Mouse (Mus musculus) regulatory T cell (primary cell): Measurements from ENCODE around the gene Nxph3.

Source experiments
- in situ Hi-C: fragments of 300-600 bp; cut with MboI, MseI; formaldehyde crosslinking; loops from one replicate; pipeline ENCODE4 v1.15.1; 2025; ENCODE audit warnings: high pct_unique_total_duplicates

Nxph3 gene

GRCm38 (mm10) chr11:95519299-95519698 is 4.9 kb upstream of the Nxph3 start:
- in situ Hi-C loops = loop anchor here (5.0 to 25.0 kb wide), 2 partner anchors 257 to 397 kb away; partner anchors contain the start of genes Dlx3 and Tac4

GRCm38 (mm10) chr11:95517162-95517561 is 2.8 kb upstream of the Nxph3 start:
- in situ Hi-C loops = loop anchor here (5.0 to 25.0 kb wide), 2 partner anchors 255 to 395 kb away; partner anchors contain the start of genes Dlx3 and Tac4

GRCm38 (mm10) chr11:95516491-95516911 is 2.1 kb upstream of the Nxph3 start:
- in situ Hi-C loops = loop anchor here (5.0 to 25.0 kb wide), 2 partner anchors 254 to 394 kb away; partner anchors contain the start of genes Dlx3 and Tac4

GRCm38 (mm10) chr11:95515376-95516323 is 1.3 kb upstream of the Nxph3 start:
- in situ Hi-C loops = loop anchor here (5.0 to 25.0 kb wide), 2 partner anchors 253 to 393 kb away; partner anchors contain the start of genes Dlx3 and Tac4

- in situ Hi-C loops = loop anchor here (25.0 kb wide), 1 partner anchor 251 kb away; the partner anchor contains the start of gene Tac4
Measured at GRCm38 (mm10) chr11:95513461-95514297, 691 bp downstream of the Nxph3 start.

- in situ Hi-C loops = loop anchor here (25.0 kb wide), 1 partner anchor 250 kb away; the partner anchor contains the start of gene Tac4
Measured at GRCm38 (mm10) chr11:95512383-95512782, 2.0 kb downstream of the Nxph3 start.

GRCm38 (mm10) chr11:95511919-95512318 is 2.5 kb downstream of the Nxph3 start:
- in situ Hi-C loops = loop anchor here (25.0 kb wide), 1 partner anchor 250 kb away; the partner anchor contains the start of gene Tac4

GRCm38 (mm10) chr11:95510631-95511030 is 3.7 kb downstream of the Nxph3 start:
- in situ Hi-C loops = loop anchor here (25.0 kb wide), 1 partner anchor 248 kb away; the partner anchor contains the start of gene Tac4

GRCm38 (mm10) chr11:95509126-95509717 is 5.1 kb downstream of the Nxph3 start:
- in situ Hi-C loops = loop anchor here (25.0 kb wide), 1 partner anchor 247 kb away; the partner anchor contains the start of gene Tac4

GRCm38 (mm10) chr11:95508211-95508926 is 6.0 kb downstream of the Nxph3 start:
- in situ Hi-C loops = loop anchor here (25.0 kb wide), 1 partner anchor 246 kb away; the partner anchor contains the start of gene Tac4

- in situ Hi-C loops = loop anchor here (25.0 kb wide), 1 partner anchor 245 kb away; the partner anchor contains the start of gene Tac4
Measured at GRCm38 (mm10) chr11:95507785-95508184, 6.6 kb downstream of the Nxph3 start.

GRCm38 (mm10) chr11:95507041-95507716 is 7.2 kb downstream of the Nxph3 start:
- in situ Hi-C loops = loop anchor here (25.0 kb wide), 1 partner anchor 245 kb away; the partner anchor contains the start of gene Tac4

- in situ Hi-C loops = loop anchor here (25.0 kb wide), 1 partner anchor 242 kb away; the partner anchor contains the start of gene Tac4
Measured at GRCm38 (mm10) chr11:95504271-95504731, 10.1 kb downstream of the Nxph3 start.

GRCm38 (mm10) chr11:95503581-95504180 is 10.7 kb downstream of the Nxph3 start:
- in situ Hi-C loops = loop anchor here (25.0 kb wide), 1 partner anchor 241 kb away; the partner anchor contains the start of gene Tac4

- in situ Hi-C loops = loop anchor here (25.0 kb wide), 1 partner anchor 240 kb away; the partner anchor contains the start of gene Tac4
Measured at GRCm38 (mm10) chr11:95501826-95502225, 12.5 kb downstream of the Nxph3 start.

- in situ Hi-C loops = loop anchor here (25.0 kb wide), 1 partner anchor 239 kb away; the partner anchor contains the start of gene Tac4
Measured at GRCm38 (mm10) chr11:95500836-95501235, 13.5 kb downstream of the Nxph3 start.

GRCm38 (mm10) chr11:95500412-95500811 is 14.0 kb downstream of the Nxph3 start:
- in situ Hi-C loops = loop anchor here (25.0 kb wide), 1 partner anchor 238 kb away; the partner anchor contains the start of gene Tac4

GRCm38 (mm10) chr11:95497921-95498320 is 16.4 kb downstream of the Nxph3 start:
- in situ Hi-C loops = no loop called here
